Mouse (Mus musculus): ENCODE measurements at regions not wholly inside any gene's neighbourhood (a gene's known extent, or its start where the extent isn't known, plus 50 kb on each side); places are given as distances from the start of the nearest gene placed in this dataset.
A peak's percentile ranks its signal among the peaks of the same experiment; 100 is the strongest.

DNA sequence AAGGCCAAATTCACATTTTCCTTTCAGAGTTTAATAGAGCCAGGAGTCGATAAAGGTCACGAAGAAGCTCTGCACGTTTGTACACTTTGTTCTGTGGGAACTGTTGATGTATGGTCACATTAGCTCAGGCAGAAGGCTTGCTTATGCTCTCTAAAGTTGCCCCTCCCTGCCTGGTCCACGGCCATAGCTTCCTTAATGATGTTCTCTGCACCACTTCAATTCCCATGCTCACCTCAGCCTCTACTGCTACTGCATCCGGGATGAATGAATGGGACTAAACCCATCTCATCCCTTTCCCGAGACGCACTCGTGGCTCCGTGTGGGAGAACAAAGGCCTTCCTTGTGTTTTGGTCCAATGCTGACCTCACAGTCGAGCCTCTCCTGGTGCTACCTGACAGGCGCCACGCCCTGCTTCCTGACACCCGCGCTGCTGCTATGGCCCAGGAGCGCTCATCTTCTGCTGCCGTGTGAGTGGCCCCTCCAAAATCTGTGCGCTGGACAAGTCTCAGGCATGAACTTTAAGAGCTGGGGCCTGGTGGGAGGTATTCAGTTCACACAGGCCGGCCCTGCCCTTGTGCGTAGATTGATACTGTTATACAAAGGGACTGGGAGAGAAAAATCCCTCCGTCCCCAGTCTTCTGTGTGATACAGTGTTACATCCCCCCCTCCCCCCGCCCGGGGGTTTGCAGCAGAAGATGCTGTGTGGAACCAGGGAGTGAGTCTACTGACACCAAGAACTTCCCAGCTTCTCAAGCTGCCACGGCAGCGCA is 386.3 kb upstream of the Trpc7 start:
- DNase-seq, result no peak

DNA sequence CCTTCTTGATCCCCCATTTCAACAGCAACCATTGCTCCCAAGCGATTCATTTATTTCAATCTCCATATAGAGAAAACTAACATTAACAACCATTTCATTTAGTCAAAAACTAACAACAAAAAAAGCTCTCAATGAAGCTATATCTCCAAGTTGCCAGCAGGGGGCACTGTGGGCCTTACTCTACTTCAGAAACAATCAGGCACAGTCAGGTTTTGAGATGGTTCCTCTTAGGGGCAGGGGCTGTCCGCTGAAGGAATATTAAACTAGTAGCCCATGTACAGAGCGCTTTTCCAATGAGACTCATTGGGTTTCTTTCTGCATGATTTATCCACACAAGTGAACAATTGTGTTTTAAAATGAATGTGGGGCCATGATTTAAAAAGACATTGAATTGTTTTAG is 385.7 kb upstream of the Trpc7 start:
- peak in 1 of 2 experiments; percentile 28 for DNase-seq

DNA sequence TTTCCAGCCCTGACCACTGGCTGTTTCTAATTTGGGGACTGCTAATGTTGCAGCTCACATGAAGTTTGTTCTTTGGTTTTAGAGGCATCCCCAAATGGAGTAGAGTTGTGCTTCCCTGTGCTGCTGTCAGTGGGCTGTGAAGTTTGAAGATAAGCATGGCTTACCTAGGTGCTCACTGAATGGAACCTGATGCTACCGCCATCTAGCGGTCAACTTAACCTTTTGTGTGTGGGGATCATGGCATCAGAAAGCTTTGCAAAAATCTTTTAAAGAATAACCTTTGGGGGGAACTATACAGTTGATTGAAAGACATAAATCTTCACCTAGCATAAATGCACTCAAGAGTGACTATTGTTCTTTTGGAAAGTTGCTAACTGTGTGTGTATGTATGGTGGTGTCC is 382.8 kb upstream of the Trpc7 start:
- no peak for DNase-seq

DNA sequence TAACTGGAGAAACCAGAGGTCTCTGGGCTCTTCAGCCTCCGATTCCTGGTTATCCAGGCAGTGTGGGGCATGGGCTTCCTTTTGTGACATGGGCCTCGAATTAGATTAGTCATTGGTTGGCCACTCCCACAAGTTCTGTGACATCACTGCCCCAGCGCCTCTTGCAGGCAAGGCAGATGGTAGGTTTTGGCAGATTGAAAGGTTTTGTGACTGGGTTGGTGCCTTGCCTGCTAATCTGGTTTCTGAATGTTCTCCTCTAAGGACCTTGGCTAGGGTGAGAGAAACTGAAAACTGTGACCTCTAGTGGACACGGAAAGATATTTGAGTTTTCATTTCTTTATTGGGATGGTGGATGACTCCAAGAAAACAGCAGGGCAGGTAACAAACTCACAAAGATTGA is 381.3 kb upstream of the Trpc7 start:
- DNase-seq, result no peak

DNA sequence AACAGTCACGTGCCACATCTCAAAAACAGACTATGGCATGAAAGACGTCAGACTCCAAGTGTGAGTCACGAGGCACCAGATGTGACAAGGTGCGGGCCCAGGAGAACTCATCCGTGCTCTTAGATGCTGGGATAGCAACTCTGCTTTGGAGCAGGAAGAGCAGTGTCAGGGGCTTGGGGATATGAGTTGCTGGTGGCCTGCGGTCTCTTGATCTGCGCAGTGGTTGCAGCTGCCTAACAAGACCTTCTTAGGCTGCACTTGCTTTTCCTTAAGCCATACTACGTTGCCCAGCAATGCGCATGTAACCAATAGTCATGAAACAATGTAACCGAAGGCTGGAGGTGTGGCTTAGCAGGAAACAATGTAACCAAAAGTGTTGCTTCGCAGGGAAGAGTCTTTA is 380.1 kb upstream of the Trpc7 start:
- no peak for DNase-seq

DNA sequence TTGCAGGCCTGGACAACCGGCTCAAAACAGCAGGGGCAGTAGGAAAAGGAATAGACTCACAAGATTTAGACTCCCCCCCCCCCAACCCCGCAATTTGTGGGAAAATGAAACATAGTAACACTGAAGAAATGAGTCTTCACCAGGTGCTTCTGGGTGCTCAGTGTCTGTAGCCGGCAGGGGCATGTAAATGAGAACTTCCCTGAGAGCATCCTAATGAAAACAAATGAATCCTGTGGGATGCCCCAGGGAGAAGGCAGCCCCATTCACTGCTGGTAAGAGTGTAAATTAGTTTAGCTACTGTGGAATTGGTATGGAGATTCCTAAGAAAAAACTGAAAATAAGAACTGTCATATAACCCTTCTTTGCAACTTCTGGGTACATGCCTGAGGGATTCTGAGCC is 377.8 kb upstream of the Trpc7 start:
- DNase-seq, result no peak

DNA sequence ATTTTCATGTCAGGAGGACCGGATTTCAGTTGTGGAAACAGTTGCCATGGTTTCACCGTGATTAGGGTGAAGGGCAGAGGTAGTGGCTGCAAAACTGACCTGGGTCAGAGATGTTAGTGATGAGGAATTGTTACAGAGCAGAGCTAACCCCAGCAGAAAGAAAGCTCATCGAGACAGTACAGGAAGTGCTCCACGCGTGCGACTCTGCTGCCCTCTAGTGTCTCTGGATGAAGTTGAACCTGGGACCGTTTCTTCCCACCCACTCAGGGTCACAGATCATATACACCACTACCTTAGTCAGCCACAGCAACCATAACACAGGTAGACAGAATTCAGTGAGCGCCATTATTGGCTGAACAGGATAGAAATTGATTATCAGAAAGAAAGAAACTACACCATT is 373.8 kb upstream of the Trpc7 start:
- DNase-seq, result peak in 1 of 2 experiments; percentile 30

DNA sequence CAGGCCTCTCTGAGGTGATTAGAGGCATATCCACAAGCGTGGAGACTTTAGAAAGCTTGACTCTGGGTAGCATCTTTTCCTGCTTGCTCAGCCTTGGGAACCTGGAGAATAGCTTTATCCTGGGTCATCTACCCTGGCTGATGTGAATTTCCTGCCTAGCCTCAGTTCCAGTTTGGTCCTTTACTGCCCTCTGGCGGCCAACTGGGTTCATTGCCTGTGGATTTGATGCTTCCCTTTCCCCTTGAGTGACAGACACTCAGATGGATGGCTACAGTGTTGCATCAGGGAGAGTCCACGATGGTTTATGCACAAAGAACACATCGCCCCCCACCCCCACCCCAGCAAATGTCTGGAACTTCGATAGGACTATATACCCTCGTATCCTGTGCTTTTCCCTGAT is 364.1 kb upstream of the Trpc7 start:
- DNase-seq, result peak; percentile 41 to 80

DNA sequence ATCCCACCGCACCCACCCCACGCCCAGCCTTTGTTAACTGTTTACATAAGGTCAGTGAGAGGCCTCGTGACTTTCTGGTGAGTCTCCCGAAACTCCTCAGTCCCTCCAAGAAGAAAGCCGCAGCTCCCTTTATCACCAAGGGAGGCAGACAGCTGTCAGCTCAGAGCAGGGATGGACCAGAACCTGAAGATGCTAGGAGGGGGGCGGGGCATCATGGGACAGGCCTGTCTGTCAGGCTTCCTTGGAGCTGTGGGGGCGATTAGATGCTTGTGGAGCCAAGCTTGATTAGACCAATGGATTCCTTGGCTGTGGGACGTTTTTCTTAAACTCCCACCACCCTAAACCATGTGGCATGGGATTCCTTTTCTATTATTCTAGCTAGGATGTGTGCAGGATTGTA is 363.7 kb upstream of the Trpc7 start:
- no peak for DNase-seq

DNA sequence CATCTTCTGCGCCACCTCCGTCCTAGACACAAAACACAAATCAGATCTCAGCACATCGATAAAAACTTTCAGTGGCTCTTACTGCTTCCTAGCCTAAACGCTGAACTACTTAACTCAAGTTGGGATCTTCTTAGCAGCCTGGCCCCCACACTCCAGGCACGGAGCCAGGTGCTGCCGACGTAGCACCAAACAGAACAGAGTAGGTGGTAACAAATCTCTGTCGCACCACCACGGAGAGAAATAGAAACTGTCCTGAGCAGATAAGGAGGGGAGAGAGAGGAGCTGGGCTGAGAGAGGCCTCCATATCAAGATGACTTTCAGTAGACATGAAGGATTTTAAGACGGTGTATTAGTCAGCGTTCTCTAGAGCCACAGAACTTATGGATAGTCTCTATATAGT is 360.1 kb upstream of the Trpc7 start:
- no peak for DNase-seq

DNA sequence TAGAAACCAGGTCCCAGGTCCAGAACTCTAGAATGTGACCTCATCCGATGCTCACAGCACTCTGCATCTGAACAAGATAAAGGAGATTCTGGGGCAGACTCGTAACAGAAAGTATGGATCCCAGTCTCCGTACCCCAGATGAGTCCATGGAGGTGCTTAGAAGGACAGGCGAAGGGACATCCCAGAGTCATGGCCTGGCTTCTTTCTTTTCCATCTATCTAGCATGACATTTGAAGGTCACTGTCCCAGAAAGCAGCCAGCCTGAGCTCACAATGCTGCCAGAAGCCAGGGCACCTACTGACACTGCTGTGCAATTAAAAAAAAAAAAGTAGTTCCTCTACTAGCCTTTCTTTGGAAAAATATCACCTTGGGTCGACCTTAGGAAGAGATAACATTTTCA is 354.1 kb upstream of the Trpc7 start:
- no peak for DNase-seq

DNA sequence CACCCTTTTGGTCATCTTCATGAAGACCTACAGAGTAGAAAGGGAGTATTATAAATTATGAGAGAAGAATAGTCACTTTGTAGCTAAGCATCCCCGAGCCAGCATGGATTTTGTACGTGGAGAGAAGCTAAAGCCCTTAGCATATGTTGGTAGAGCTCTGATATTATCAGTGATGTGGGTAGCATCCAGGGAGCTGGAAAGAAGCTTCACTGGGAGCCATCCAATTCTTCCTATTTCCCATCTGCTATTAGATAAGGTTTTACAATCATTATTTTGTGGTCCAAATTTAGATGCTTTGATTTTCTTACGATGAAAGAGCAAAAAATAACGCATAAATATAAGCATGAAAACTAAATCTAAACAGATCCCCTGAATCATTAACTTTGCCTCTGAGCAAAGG is 353.6 kb upstream of the Trpc7 start:
- no peak for DNase-seq

DNA sequence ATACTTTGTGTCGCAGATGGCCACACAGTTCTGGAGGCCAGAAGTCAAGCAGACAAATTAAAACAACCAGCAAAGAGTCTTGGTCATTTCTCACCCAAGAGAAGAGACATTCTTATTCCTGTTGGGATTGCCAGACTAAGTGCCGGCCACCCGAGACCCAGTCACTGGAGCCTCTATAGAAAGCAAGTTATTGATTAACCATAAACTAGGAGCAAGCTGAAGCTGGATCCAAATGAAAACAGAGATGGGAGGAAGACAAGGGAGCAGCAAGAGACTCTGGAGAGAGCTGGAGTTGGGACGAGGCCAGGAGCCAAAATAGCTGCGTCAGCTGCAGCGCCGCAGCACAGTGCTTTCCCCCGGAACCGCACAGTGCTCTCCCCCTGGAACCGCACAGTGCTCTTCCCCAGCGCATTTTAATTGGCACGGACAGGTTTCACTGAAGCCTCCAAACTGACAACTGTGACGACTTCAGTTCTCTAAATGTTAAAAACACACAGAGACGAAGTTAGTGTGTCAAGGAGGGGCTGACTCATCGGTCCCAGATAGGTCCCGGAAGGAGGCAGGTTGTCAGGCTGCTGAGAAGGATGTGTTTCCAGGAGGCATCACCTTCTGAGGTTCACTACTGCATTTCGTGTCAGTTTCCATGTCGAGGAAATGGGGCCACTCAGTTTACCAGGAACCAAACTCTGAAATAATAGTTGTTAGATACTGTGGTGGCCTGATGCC is 350.6 kb upstream of the Trpc7 start:
- DNase-seq, result peak; percentile 21 to 30

DNA sequence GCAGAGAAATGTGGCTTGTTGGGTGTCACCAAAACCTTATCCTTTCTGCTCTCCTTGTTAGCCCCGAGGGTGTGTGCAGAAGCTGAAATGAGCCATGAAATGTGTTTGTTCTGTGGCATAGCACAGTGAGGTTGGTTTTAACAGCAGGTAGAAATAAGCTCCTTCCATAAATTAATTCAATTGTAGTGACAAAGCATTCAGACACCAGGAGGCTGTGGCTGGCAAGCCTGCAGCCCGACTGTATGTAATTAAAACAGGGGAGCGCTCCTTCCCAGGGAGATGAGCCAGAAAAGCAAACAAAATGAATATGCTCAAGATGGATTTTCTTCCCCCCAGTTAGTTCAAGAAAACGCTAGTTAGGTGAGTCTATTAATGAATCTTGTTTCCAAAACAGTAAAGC is 341.1 kb upstream of the Trpc7 start:
- DNase-seq, result no peak

DNA sequence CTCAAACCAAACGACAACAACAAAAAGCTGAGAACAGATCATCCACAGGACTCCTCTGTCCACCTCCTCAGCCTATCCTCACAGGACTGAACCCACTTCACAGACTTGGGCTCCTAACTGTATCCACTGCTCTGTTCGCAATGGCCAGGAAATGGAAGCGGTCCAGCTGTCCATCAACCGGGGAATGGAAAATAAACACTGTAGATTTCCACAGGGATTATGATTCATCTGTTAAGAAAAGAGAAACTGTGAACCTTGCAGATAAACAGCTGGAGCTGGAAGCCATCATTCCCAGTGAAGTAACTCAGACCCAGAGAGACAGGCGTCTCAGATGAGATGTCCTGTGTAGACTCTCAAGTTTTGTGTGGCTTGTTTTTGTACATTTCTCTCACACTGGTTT is 340.4 kb upstream of the Trpc7 start:
- DNase-seq, result no peak

DNA sequence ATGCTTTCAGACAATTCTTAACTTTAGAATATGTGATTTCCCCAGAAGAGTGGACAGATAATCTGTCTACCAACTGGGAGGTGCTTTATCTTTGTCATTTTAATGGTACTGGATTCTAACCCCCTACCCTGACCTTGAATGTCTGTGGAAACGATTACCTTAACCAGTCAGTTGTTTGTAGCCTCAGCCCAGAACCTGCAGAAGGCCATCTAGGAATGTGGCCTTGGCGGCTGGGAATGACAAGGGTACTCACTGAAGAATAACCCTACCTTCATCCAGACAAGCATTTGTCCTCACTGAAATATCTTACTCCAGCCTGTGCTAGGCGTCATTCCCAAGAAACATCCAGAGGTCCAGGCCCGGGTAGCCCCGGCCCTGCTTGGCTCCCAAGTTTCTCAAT is 337.1 kb upstream of the Trpc7 start:
- DNase-seq, result no peak

DNA sequence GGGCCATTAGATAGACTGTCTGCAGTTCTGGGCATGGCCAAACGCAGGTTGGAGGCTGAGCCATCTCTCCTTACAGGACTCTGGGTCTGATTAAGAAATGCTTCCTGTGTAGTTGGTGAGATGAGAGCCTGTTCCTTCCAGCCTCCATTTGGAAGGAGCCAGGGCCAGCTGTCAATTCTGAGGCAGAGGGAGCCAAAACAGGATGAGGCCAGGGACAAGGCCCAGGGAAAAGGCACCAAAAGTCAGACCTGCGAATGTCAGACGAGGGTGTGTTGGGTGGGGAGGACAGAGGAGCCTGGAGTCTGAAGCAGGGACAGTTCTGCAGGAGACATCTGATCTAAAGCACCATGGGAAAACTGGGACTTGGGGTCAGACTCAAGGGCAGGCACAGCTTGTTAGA is 335.9 kb upstream of the Trpc7 start:
- no peak for DNase-seq

DNA sequence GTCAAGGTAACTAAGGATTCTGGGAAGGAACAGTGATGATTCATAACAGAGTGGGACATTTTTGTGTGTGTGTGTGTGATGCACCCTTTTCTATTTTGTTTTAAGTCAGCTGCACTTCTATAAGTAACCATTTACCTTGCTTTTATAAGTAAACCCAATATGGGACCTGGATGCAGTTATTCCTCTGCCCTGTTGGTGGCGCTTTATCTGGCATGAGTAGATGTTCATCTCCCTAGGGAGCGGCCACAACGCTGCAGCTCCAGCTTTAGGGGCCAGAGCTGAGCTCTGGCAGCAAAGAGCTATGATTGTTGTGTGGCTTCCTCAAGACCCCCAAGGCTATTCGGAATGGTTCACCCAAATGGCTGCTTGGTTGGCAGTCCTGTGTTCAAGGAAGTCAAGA is 334.5 kb upstream of the Trpc7 start:
- DNase-seq, result no peak

DNA sequence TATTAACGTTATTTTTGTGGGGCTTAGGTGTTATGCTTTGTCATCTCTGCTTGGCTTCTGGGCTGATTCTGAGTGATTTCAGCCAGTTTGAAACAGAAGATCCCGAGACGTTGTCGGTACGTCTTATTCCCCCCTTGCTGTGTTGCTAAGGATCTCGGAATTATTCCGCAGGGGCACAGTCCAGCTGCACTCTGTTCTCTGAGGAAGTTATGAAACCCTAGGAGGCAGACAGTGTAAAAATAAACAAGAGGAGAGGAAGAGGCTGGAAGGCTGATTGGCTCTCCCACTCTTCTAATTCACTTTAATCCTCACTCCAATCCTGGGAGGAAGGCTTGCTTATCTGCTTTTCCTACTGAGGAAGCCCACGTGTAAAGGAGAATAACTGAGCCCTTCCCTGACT is 325.3 kb upstream of the Trpc7 start:
- no peak for DNase-seq

DNA sequence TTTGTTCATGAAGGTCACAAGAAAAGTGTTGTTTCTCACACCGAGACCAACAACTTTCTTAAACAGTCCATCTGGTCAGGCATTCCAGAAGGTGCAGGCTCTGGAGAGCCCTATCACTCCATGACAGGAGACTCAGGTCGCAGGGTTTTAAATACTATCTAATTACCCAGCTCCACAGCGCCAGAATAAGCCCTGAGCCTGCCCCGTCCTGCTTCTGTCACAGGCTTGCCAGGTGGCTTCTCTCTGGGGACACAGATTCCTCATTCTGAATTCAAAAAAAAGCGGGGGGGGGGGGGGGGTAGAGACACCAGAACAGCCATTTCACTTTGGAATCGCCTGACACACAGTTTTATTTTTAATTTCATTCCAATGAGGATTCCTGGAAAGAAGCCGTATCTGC is 320.4 kb upstream of the Trpc7 start:
- no peak for DNase-seq

DNA sequence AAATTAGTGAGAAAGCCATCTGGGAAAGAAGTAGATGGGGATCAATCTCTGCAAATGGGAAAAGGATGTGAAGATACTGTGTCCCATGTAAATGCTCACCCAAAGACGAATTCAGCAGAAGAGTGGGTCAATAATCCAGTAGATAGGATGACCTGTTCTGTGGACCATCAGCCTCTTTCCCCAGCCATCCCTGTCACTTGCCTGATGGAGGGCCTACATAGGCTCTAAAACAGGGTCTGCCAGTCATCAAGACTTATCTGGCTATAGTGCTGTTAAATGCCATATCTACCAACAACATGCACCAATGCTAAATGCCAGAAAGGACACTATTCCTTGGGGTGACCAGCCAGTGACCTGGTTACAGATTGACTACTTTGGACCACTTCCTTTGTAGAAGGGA is 316.5 kb upstream of the Trpc7 start:
- no peak for DNase-seq

DNA sequence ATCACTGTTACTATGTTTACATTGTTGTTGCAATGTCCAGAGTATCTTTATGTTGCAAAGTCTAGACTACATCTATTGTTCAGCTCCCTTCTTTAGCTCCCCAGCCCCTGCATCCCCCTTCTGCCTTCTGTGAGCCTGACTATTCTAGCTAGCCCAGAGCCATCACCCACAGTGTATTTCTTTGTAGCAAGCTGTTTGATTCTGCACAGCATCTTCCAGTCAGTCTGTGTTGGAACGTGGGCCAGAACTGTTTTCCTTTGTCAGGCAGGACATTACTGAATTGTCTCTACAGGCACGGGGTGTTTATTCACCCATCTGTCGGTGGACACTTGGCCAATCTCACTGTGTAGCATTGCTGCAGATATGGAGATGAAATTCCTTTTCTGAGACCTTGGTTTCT is 295.4 kb upstream of the Trpc7 start:
- DNase-seq, result no peak

DNA sequence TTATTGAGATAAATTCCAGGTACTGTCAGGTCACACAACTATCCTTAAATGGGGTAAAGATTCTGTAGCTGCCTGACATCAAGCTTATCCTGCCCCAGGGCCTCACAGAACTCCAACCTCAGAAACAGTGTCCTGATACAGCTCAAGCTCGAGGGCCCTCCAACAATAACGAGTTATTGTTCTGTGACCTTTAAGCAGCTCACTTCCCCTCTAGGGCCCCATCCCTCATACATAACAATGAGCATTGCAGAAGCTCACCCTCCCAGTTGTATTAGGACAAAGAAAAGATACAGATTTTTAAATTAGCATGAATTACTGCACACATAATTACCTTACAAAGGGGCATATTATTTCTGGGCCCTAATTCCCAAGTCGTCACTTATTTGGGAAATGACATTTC is 293.5 kb upstream of the Trpc7 start:
- no peak for DNase-seq

DNA sequence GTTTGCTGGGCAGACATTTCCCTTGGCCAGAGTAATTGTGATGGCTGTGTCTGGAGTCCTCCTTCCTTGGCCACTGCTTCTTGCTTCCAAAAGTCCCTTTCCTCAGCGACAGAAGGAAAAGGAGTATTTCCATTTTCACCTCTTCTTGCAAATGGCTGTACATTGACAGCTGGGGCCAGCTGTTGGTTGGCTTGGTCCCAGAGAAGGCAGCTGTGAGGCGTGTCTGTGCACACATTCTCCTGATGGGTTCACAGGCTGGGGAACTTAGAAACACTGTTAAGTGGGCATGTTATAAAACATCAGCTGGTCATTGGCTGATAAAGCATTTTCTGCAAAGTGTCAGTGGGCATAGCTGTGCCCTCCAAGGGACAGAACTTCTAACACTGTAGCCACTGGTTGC is 290.4 kb upstream of the Trpc7 start:
- DNase-seq, result peak; percentile 4 to 19

DNA sequence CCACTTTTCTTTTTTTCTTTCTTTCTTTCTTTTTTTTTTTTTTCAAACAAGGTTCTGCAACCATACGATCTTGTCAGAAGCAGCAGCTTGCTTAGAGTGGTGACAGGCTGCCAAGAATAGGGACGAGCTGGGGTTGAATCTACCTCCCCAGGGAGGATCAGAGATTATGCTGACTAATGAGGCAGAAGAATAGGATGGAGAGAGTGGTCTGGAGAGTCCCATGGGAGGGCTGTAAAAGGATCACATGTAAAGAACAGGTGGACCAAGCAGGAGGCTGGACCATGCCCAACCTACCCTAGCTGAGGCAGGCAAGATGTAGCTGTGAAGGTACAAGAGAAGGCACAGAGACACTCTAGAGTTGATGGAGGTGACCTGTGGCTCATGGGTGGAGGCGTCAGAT is 274.4 kb upstream of the Trpc7 start:
- DNase-seq, result no peak

Data from kidney, adult 8-10 months (tissue).